Mouse (Mus musculus) hematopoietic stem cell, adult 5-6 weeks (primary cell): ENCODE results near the gene Ewsr1. TPM values are rescaled to one million over a fixed set of nuclear protein-coding genes. Genes with fewer than 3 reads are reported as not detected.

Experiments used
- ATAC-seq, 2 experiments: fragments of 125-278 bp in 1 of 2; replicated peaks in 1 of 2; 2 replicates each; pipeline ENCODE4 v1.8.0; 2016 to 2017; ENCODE audit warnings: inconsistent platforms in 2 of 2, mild to moderate bottlenecking in 2 of 2, moderate number of reproducible peaks in 2 of 2, low read depth in 1 of 2, moderate TSS enrichment in 1 of 2; ENCODE audit not compliant: low FRiP score in 2 of 2, poor library complexity in 2 of 2, severe bottlenecking in 2 of 2, insufficient read depth in 1 of 2, low TSS enrichment in 1 of 2
- total RNA-seq: library from RNA; stranded (forward); fragments of 172-1452, 232-1000 nt; gene quantifications from 2 replicates; pipeline ENCODE4 v1.2.3, GENCODE M21; 2017

Gene Ewsr1
- total RNA-seq, 1 experiment from 2014 or later = 663 TPM

GRCm38 (mm10) chr11:5062860-5063505 is 36.1 kb downstream of the Ewsr1 start:
- ATAC-seq = no peak

- no peak for ATAC-seq
These were observed 36.7 kb downstream of the Ewsr1 start for GRCm38 (mm10) chr11:5062326-5062725.

DNA sequence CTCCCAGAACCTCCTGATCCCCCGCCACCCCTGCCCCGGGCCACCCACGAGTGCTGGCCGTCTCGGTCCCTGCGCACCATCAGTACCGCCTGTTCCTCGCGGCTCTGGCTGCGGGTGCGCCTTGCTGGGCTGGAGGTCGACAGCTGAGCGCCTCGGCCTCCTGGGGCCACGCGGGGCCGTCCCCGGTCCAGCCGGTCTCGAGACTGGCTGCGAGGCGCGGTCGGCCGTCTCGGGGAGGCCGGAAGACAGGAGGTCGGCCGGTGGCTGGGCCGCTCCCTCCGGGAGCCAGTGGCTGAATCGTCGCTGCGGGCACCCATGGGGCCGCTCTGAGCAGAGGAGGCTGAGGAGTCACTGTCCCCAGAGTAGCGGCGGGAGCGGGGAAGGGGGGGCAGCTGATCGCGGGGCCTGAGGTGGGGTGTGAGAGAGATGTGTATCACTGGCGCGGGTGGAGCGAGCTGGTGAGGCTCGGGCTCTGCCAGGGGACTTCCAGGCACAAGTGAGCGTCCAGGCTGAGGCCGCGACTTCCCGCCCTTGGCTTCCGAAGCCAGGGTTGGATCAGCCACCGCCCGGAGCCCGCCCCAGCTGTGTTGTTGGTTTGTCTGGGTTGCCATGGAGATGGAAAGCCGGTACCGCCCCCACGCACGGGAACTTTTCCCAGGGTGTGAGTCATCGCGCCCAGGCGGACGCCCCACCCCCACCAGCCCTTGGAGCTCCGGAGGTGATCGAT is 37.5 kb downstream of the Ewsr1 start:
- ATAC-seq = peak; percentile 6 to 26; a peak in 2 of 4 replicates

DNA sequence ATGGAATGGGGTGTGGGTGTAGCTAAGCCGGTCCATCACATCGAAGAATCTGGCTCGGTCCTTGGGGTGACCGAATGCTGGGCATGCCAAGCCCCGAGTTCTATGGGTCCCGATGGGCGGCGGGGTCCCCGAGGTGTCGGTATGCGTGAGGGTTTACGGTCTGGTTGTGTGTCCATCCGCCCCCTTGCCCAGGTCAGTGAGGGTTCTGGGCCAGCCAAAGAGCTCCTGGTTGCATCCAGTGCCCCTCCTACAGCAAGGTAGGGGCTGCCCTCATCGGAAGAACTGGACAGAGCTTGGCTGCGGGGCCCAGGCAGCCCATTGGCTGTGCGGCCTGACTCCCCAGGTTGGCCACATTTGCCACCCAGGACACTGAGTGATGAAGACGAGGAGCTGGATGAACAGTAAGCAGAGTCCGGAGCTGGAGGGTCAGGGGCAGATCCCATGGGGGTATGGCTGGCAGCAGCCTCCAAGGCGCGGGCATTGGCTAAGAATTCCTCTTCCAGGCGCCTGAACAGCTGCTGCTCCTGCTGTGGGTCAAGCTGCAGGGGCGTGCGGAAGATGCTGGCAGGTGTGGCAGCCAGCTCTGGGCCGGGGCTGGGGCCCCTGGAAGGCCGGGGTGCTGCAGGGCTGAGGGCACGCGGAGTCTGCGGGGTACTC is 38.2 kb downstream of the Ewsr1 start:
- ATAC-seq = no peak

DNA sequence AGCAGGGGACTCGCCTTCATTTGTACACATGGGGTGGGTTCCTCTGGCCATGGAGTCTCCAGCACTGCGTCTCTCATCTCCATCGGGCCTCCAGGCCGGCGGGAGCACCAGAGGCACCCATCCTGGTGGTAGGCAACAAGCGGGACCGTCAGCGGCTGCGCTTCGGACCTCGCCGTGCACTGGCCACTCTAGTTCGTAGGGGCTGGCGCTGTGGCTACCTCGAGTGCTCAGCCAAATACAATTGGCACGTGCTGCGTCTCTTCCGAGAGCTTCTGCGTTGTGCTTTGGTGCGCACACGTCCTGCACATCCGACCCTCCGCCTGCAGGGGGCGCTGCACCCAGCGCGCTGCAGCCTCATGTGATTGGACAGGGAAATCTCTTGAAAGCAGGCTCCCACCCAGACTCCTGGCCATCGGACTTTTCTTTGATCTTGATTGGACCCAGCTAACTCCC is 39.3 kb downstream of the Ewsr1 start:
- no peak for ATAC-seq

GRCm38 (mm10) chr11:5059230-5059629 is 39.8 kb downstream of the Ewsr1 start:
- ATAC-seq = no peak

DNA sequence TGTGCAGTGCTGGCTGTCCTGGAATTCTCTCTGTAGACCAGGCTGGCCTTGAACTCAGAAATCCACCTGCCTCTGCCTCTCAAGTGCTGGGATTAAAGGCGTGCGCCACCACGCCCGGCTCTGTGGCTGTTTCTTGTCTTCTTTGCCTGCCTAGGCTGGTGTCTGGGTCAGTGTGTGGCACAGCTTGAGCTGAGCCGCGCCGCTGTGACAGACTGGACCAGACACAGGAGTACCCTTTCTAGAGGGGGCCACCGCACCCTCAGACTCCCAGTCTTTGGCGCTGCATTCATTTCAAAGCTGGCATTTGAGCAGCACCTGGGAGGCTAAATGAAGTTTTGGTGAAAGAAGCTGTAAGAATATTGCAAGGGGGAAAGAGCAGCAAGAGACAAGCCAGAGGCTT is 40.3 kb downstream of the Ewsr1 start:
- ATAC-seq = no peak

DNA sequence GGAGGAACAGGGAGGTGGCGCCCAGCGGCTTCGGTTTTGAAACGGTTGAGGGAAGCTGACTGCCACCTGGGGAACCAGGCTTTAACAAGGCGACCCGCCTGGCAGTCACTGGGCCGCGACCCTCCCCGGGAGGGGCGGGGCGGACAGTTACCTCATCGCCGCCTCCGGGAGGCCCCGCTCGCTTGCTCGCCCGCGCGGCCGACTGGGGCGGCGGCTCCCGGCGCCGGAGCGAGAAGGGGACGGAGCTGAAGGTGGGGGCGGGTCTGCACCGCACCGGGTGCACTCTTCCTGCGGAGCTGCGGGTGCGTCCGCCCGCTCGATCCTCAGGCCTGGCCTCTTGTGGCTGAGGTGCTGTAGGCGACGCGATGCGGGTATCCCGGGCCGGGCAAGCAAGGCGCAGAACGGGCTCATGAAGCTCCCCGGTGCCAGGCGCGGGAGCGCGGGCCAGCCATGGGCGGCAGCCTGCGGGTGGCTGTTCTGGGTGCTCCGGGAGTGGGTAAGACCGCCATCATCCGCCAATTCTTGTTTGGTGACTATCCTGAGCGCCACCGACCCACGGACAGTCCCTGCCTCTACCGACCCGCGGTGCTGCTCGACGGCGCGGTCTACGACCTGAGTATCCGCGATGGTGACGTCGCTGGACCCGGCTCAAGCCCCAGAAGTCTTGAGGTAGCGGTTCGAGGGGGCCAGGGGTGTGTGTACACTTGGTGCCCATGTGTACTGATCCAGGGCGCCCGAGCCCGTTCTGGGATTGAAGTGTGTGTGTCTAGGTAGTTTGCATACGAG is 41.0 kb downstream of the Ewsr1 start, which contains the start of gene Rasl10a:
TSS of gene Rasl10a (plus strand) at position 273 of the 786 bp plus-strand sequence.
- ATAC-seq = peak; percentile 5 to 8; a peak in 1 of 4 replicates

GRCm38 (mm10) chr11:5057541-5057855 is 41.6 kb downstream of the Ewsr1 start:
- ATAC-seq = no peak

GRCm38 (mm10) chr11:5057064-5057463 is 42.0 kb downstream of the Ewsr1 start:
- ATAC-seq = no peak

GRCm38 (mm10) chr11:5055945-5056938 is 42.8 kb downstream of the Ewsr1 start:
- no peak for ATAC-seq

DNA sequence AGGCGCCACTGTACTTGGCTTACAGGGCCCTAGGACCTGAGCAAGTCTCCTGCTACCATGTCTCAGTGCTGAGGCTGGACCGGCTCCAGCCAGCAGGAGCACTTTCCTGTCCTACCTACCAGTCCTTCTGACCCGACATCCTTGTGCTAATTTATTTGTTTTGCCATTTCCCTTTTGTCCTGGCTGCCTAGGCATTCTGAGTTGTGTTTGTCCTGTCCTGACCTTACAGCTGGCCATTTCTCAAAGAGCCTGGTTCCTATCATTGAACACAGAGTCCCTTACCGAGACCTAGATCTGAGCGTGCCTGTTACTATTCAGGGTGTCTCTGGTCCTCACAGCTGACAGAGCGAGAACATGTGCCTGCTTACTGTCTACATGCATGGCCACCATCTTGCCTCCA is 44.2 kb downstream of the Ewsr1 start:
- no peak for ATAC-seq

DNA sequence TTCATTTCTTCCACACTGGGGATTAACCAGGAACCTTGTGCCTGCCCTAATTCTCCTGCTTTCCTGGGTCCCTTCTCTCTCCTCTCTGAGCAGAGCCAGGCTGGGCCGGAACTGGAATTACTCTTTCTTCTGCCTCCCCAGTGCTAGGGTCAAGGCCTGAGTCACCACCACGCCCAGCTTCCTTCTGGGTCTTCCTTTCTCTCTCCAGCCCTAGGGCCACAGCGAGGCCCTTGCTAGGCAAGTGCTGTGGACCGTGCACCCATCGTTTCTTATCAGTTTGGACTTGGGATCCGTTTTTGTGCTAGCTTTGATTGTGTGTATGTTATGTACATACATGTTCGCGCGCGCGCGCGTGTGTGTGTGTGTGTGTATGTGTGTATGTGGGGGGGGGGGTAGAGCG is 44.9 kb downstream of the Ewsr1 start:
- ATAC-seq = no peak

- ATAC-seq = no peak
These were observed 46.7 kb downstream of the Ewsr1 start for GRCm38 (mm10) chr11:5052200-5052854.

- ATAC-seq = no peak
These were observed 47.4 kb downstream of the Ewsr1 start for GRCm38 (mm10) chr11:5051629-5052028.

- no peak for ATAC-seq
These were observed 52.6 kb downstream of the Ewsr1 start for GRCm38 (mm10) chr11:5046321-5046926.
